Mouse (Mus musculus) T-helper 2 cell (primary cell): ENCODE measurements around the gene Pdcd4.
"Not testable (repeated sequence)": the region's sequence is repeated elsewhere in the genome, so short reads cannot be mapped to it uniquely, and the experiment has no call there.

ENCODE experiments used
- in situ Hi-C: fragments of 300-600 bp; cut with MboI, MseI; formaldehyde crosslinking; loops from one replicate; pipeline ENCODE4 v1.15.1; 2025; ENCODE audit warnings: high pct_unique_total_duplicates

The Pdcd4 gene

DNA sequence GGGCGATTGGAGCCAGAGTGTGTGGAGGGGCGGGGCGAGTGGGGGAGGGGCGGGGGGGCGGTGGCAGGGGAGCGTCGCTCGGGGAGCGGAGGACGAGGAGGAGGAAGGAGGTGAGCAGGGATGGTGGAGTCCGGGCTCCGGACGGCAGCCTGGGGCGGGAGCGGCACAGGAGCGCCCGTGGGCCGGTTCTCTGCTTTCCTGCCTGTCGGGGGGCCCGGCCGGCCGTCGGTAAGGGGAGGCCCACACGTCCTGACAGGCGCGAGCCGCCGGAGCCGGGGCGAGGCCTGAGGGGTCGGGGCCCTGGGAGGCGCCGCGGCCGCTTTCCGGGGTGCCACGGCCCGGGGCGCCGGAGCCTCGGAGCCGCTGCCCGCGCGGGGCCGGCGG, 52.7 kb downstream of the Pdcd4 start:
- in situ Hi-C loops = no loop called here

DNA sequence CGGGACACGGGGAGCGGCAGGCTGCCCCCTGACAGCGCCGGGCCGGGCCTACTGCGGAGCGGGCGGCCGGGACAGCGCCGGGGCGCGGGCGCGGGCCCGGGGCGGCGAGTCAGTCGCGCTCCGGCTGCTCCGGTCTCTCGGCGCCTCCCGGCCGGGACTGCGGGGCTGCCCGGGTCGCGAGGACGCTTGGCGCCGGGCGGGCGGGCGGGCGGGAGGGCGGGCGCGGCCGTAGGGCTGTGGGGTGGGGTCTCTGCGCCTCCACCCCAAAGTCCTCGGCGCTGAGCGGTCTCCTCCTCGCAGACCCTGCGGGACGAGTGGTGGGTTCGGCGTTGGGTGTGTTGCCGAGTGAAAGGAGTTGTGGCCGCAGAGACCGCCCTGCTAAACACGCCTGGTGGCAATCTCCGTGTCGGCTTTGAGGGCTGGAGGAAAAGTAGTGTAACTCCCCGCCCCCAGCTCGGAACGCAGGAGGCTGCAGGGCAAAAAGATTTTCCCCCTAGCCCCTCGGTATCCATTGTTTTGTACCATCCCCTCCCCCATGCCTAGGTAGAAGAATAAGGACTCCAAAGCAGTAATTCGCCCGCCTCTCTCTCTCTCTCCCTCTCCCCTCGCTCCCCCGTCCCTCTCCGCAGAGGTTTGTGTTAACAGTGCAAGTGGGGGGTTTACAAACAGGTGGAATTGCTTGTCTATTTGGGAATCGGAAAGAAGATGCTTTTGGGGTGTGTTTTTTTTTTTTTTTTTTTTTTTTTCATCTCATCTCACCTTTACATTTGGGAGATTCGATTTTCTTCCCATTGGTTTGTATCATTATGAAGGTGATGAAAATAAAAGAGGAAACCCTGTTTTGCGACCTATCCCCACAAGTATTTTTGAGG, 53.4 kb downstream of the Pdcd4 start:
- in situ Hi-C loops = no loop called here

- in situ Hi-C loops = no loop called here
Observed at GRCm38 (mm10) chr19:53957513-53957912, 65.5 kb downstream of the Pdcd4 start.

- in situ Hi-C loops = no loop called here
Observed at GRCm38 (mm10) chr19:53962511-53962910, 70.5 kb downstream of the Pdcd4 start.

DNA sequence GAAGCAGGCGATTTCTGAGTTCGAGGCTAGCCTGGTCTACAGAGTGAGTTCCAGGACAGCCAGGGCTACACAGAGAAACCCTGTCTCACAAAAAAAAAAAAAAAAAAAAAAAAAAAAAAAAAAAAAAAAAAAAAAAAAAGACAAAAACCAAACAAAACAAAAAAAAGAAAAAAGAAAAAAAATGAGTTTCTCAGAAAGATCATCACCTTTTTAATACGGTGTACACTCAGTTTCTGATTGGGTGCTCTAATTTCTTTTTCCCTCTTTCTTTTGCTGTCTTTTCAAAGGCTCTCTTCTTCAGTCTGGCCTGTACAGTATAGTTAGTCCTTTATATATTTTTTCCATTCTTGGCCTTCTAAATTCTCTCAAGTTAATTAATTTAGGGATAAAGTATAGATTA, 72.3 kb downstream of the Pdcd4 start:
- in situ Hi-C loops = not testable (repeated sequence)

DNA sequence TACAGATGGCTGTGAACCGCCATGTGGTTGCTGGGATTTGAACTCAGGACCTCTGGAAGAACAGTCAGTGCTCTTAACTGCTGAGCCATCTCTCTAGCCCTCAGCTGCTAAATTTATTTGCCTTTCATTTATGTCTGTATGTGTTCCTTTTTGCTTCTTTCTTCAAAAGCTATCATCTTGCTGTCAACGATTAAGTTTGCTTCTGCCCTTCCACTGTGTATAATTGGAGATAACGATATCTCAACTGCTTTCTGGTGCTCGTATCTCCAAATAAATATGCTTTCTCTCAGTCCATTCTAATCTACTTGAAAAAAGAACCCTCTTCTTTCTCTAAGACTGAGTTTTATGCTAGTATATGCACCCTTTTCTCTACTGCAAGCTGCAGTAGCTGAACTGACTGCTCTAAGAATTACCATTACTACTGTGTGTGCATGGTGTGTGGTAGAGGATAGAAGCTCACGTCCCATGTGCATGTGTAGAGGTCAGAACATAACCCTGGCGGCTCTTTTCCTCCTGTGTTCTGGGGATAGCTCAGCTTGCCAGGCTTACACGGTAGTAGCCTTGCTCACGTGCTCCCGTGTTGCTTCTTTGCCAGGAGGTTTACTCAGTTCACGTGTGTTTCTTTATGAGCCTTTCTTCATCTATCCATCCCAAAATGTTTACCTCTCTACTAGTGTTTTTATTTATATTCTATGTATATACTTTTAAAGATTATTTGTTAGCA, 73.0 kb downstream of the Pdcd4 start:
- in situ Hi-C loops = no loop called here

- in situ Hi-C loops = no loop called here
Observed at GRCm38 (mm10) chr19:53969226-53969625, 77.2 kb downstream of the Pdcd4 start.

- in situ Hi-C loops = no loop called here
Observed at GRCm38 (mm10) chr19:53971938-53972337, 79.9 kb downstream of the Pdcd4 start.

DNA sequence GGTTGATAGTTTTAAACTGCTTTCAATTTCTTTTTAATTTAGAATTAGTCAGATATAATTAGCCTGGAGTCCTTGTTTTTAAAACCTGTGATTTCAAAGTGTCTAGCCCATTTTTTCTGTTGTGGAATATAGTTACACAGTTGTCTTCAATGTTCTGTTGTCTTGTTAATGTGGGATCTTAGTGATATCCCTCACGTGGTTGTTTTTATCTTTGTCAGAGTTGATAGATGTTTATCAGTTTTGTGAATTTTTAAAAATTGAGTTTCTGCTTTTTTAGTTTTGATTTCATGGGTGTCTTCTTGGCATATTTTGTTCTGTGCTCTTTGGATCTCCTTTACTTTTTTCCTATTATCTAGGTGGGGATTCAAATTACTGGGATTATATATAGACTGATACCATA, 81.6 kb downstream of the Pdcd4 start:
- in situ Hi-C loops = no loop called here
